Mouse (Mus musculus): ENCODE measurements around the gene Map4k2.
A peak's percentile ranks its signal among the peaks of the same experiment; 100 is the strongest.
"Not testable (repeated sequence)": the region's sequence is repeated elsewhere in the genome, so short reads cannot be mapped to it uniquely, and the experiment has no call there.

The Map4k2 gene

GRCm38 (mm10) chr19:6340524-6341452 lies at the start of gene Map4k2:
Gene Map4k2 (plus strand): TSS chr19:6341135.
- DNase-seq (ENCODE audit: low read depth, low spot score) = peak; percentile 66

- DNase-seq (ENCODE audit: low read depth, low spot score) = no peak
Measured at GRCm38 (mm10) chr19:6292262-6292661, 48.7 kb upstream of the Map4k2 start.

- DNase-seq (ENCODE audit: low read depth, low spot score) = no peak
Measured at GRCm38 (mm10) chr19:6294301-6294700, 46.6 kb upstream of the Map4k2 start.

- peak; percentile 89 for DNase-seq (ENCODE audit: low read depth, low spot score)
Measured at GRCm38 (mm10) chr19:6296551-6297210, 44.3 kb upstream of the Map4k2 start.

- peak; percentile 99 for DNase-seq (ENCODE audit: low read depth, low spot score)
Measured at GRCm38 (mm10) chr19:6297641-6298040, 43.3 kb upstream of the Map4k2 start.

- no peak for DNase-seq (ENCODE audit: low read depth, low spot score)
Measured at GRCm38 (mm10) chr19:6299003-6299402, 41.9 kb upstream of the Map4k2 start.

- DNase-seq (ENCODE audit: low read depth, low spot score) = no peak
Measured at GRCm38 (mm10) chr19:6299450-6300267, 41.3 kb upstream of the Map4k2 start.

- no peak for DNase-seq (ENCODE audit: low read depth, low spot score)
Measured at GRCm38 (mm10) chr19:6300402-6300841, 40.5 kb upstream of the Map4k2 start.

GRCm38 (mm10) chr19:6302114-6302513 lies 38.8 kb upstream of the Map4k2 start:
- no peak for DNase-seq (ENCODE audit: low read depth, low spot score)

- DNase-seq (ENCODE audit: low read depth, low spot score) = no peak
Measured at GRCm38 (mm10) chr19:6302522-6302921, 38.4 kb upstream of the Map4k2 start.

GRCm38 (mm10) chr19:6303831-6304230 lies 37.1 kb upstream of the Map4k2 start:
- no peak for DNase-seq (ENCODE audit: low read depth, low spot score)

- DNase-seq (ENCODE audit: low read depth, low spot score) = peak; percentile 97
Measured at GRCm38 (mm10) chr19:6304787-6305516, 36.0 kb upstream of the Map4k2 start.

GRCm38 (mm10) chr19:6305517-6306115 lies 35.3 kb upstream of the Map4k2 start:
- DNase-seq (ENCODE audit: low read depth, low spot score) = no peak

- DNase-seq (ENCODE audit: low read depth, low spot score) = no peak
Measured at GRCm38 (mm10) chr19:6306137-6306551, 34.8 kb upstream of the Map4k2 start, which contains the start of gene Cdc42bpg. Gene Cdc42bpg (plus strand): TSS chr19:6306456.

GRCm38 (mm10) chr19:6306586-6306985 lies 34.3 kb upstream of the Map4k2 start:
- no peak for DNase-seq (ENCODE audit: low read depth, low spot score)

GRCm38 (mm10) chr19:6307733-6308531 lies 33.0 kb upstream of the Map4k2 start:
- no peak for DNase-seq (ENCODE audit: low read depth, low spot score)

GRCm38 (mm10) chr19:6310181-6310580 lies 30.8 kb upstream of the Map4k2 start:
- DNase-seq (ENCODE audit: low read depth, low spot score) = no peak

GRCm38 (mm10) chr19:6311783-6312182 lies 29.2 kb upstream of the Map4k2 start:
- not testable (repeated sequence) for DNase-seq (ENCODE audit: low read depth, low spot score)

GRCm38 (mm10) chr19:6313796-6314195 lies 27.1 kb upstream of the Map4k2 start:
- no peak for DNase-seq (ENCODE audit: low read depth, low spot score)

- DNase-seq (ENCODE audit: low read depth, low spot score) = no peak
Measured at GRCm38 (mm10) chr19:6314513-6314912, 26.4 kb upstream of the Map4k2 start.
